Mouse (Mus musculus): ENCODE measurements around the gene Dop1b. TPM values are rescaled to one million over a fixed set of nuclear protein-coding genes. Genes with fewer than 3 reads are reported as not detected.

Dop1b gene
- total and polyA plus RNA-seq, 3 experiments, result 0.90 to 4.5 (median 3.1) TPM

- in situ Hi-C loops (cut with MboI; ENCODE audit: low pct_ligation_motif_present, low pct_unique_long_range_greater_than_20kb, low sequenced_read_pairs) (no loop called here), dilution Hi-C loops (cut with MboI; ENCODE audit: extremely low pct_ligation_motif_present, extremely low pct_unique_long_range_greater_than_20kb, low sequenced_read_pairs) (no loop called here)
- no peak overlapping the region for H3K27ac ChIP-seq (ENCODE audit: insufficient read depth, low read depth)
- H3K27me3 ChIP-seq (replicated peaks), result peaks cover 20% of the 10 kb centered on the region
- H3K9me3 ChIP-seq (replicated peaks; ENCODE audit: low read length), result peaks cover 3% of the 10 kb centered on the region
- peak overlapping the region; percentile 42 for H3K9ac ChIP-seq (ENCODE audit: insufficient read depth, low read depth)
- no peak for TF ChIP-seq ETS1 (conservative IDR thresholded peaks at IDR 0.05; ENCODE audit: low read depth, low read length)
- peak; percentile 59 to 97; a peak in 3 of 4 replicates for TF ChIP-seq CTCF (conservative IDR thresholded peaks at IDR 0.05 in 1 of 2, IDR thresholded peaks at IDR 0.05 in 1 of 2; ENCODE audit: low read depth in 2 of 2, low read length in 2 of 2)
- no peak for TF ChIP-seq POLR2AphosphoS2 (IDR thresholded peaks at IDR 0.05; ENCODE audit: low read depth, low read length)
- no peak for TF ChIP-seq MAZ (IDR thresholded peaks at IDR 0.05; ENCODE audit: low read depth, low read length)
- peak; percentile 68 for TF ChIP-seq ELF1 (IDR thresholded peaks at IDR 0.05; ENCODE audit: low read depth, low read length)
- peak; percentile 33; the same call in 1 of the 2 replicates for TF ChIP-seq TCF12 (IDR thresholded peaks at IDR 0.05; ENCODE audit: low read depth, low read length)
- no peak for TF ChIP-seq ZMIZ1 (IDR thresholded peaks at IDR 0.05; ENCODE audit: low read depth, low read length)
- no peak for TF ChIP-seq BHLHE40 (IDR thresholded peaks at IDR 0.05; ENCODE audit: low read depth, low read length)
- TF ChIP-seq NELFE (IDR thresholded peaks at IDR 0.05; ENCODE audit: low read depth, low read length), result no peak
- TF ChIP-seq USF2 (conservative IDR thresholded peaks at IDR 0.05; ENCODE audit: low read depth, low read length), result no peak
- no peak for TF ChIP-seq CHD2 (IDR thresholded peaks at IDR 0.05; ENCODE audit: low read length)
- TF ChIP-seq ZKSCAN1 (IDR thresholded peaks at IDR 0.05; ENCODE audit: borderline replicate concordance, low read depth, low read length), result no peak
- TF ChIP-seq IRF4 (IDR thresholded peaks at IDR 0.05; ENCODE audit: low read depth, low read length), result peak; percentile 30; the same call in 1 of the 2 replicates
- peak; percentile 61 for TF ChIP-seq JUN (IDR thresholded peaks at IDR 0.05; ENCODE audit: insufficient read depth, low read depth, low read length)
- TF ChIP-seq NRF1 (IDR thresholded peaks at IDR 0.05; ENCODE audit: low read depth, low read length), result 0 out of 2 replicates have a peak, but pooled peaks have one; percentile 17
- TF ChIP-seq MEF2A (IDR thresholded peaks at IDR 0.05; ENCODE audit: borderline replicate concordance, low read depth, low read length), result peak; percentile 82
- 0 out of 2 replicates have a peak, but pooled peaks have one; percentile 21 for TF ChIP-seq MAX (IDR thresholded peaks at IDR 0.05; ENCODE audit: low read length)
- TF ChIP-seq SMC3 (IDR thresholded peaks at IDR 0.05; ENCODE audit: low read depth, low read length), result peak; percentile 85
- no peak for TF ChIP-seq RCOR1 (conservative IDR thresholded peaks at IDR 0.05; ENCODE audit: low read depth, low read length)
- TF ChIP-seq E2F4 (IDR thresholded peaks at IDR 0.05; ENCODE audit: insufficient replicate concordance, low read depth, low read length), result no peak
- no peak for TF ChIP-seq POLR2A (IDR thresholded peaks at IDR 0.05; ENCODE audit: low read depth, low read length)
- TF ChIP-seq CHD1 (IDR thresholded peaks at IDR 0.05; ENCODE audit: low read depth, low read length), result no peak
- TF ChIP-seq MXI1 (IDR thresholded peaks at IDR 0.05; ENCODE audit: low read depth, low read length), result 0 out of 2 replicates have a peak, but pooled peaks have one; percentile 47
- TF ChIP-seq MAFK (IDR thresholded peaks at IDR 0.05; ENCODE audit: insufficient replicate concordance, low read length), result no peak
- TF ChIP-seq TBP (conservative IDR thresholded peaks at IDR 0.05; ENCODE audit: low read depth, low read length), result no peak
- no peak for TF ChIP-seq USF1 (IDR thresholded peaks at IDR 0.05; ENCODE audit: low read depth, low read length)
- peak; percentile 89 for TF ChIP-seq RAD21 (IDR thresholded peaks at IDR 0.05; ENCODE audit: low read depth, low read length)
- no peak for TF ChIP-seq GABPA (IDR thresholded peaks at IDR 0.05; ENCODE audit: insufficient replicate concordance, low read depth, low read length)
- TF ChIP-seq HCFC1 (IDR thresholded peaks at IDR 0.05; ENCODE audit: low read depth, low read length), result no peak
- TF ChIP-seq KAT2A (IDR thresholded peaks at IDR 0.05; ENCODE audit: insufficient replicate concordance, low read length), result no peak
- peak; percentile 69; the same call in 1 of the 2 replicates for TF ChIP-seq SIN3A (IDR thresholded peaks at IDR 0.05; ENCODE audit: low read length)
- no peak; the same call in 1 of the 2 replicates for TF ChIP-seq MYC (IDR thresholded peaks at IDR 0.05; ENCODE audit: low read depth, low read length)
- no peak for TF ChIP-seq UBTF (IDR thresholded peaks at IDR 0.05; ENCODE audit: low read depth, low read length)
- peak; percentile 95 for TF ChIP-seq ZNF384 (IDR thresholded peaks at IDR 0.05; ENCODE audit: low read depth, low read length)
- peak; percentile 13; the same call in 1 of the 2 replicates for TF ChIP-seq ZC3H11A (IDR thresholded peaks at IDR 0.05; ENCODE audit: low read depth, low read length)
- peak; percentile 61 for TF ChIP-seq JUND (conservative IDR thresholded peaks at IDR 0.05; ENCODE audit: low read depth, low read length)
- TF ChIP-seq PAX5 (IDR thresholded peaks at IDR 0.05; ENCODE audit: low read length), result no peak
- no peak for TF ChIP-seq EP300 (IDR thresholded peaks at IDR 0.05; ENCODE audit: low read length)
- H3K4me2 ChIP-seq (ENCODE audit: insufficient read depth, low read depth, poor library complexity, severe bottlenecking), result peak overlapping the region; percentile 73
- H3K79me2 ChIP-seq (replicated peaks; ENCODE audit: control insufficient read depth, extremely low read depth, insufficient read depth, poor library complexity, severe bottlenecking), result no peaks in the 10 kb centered on the region
- H3K4me1 ChIP-seq (ENCODE audit: control insufficient read depth in 1 of 2, insufficient read depth in 2 of 2), result peaks cover 10 to 19% of the 10 kb centered on the region in 2 experiments
- no peaks in the 10 kb centered on the region for H3K36me3 ChIP-seq (replicated peaks in 1 of 2; ENCODE audit: control insufficient read depth in 1 of 2, insufficient read depth in 1 of 2, low read length in 1 of 2)
- peak overlapping the region; percentile 53 to 61 (median 57) for H3K4me3 ChIP-seq (replicated peaks in 1 of 3; ENCODE audit: low read depth in 2 of 3, low read length in 2 of 3, poor library complexity in 1 of 3)
- DNase-seq (ENCODE audit: extremely low read depth), result peak; percentile 90
Observed at GRCm38 (mm10) chr16:93710924-93711323, 780 bp upstream of the Dop1b start.
